Mouse (Mus musculus): ENCODE results near the gene Tfrc. TPM values are rescaled to one million over a fixed set of nuclear protein-coding genes. Genes with fewer than 3 reads are reported as not detected.

Gene Tfrc
- total RNA-seq (2021) = 10 to 100 TPM; 77.2 to 90.3 TPM

- intact Hi-C loops (cut with DNase I) = no loop called here
These were observed at the start of gene Tfrc for GRCm38 (mm10) chr16:32608712-32609400. TSS of gene Tfrc (plus strand) at chr16:32608920.

GRCm38 (mm10) chr16:32559493-32559892 lies 49.2 kb upstream of the Tfrc start:
- DNase-seq = no peak
- intact Hi-C loops (cut with DNase I) = no loop called here

More at GRCm38 (mm10) chr16:32608712-32609400, at the start of gene Tfrc:
- DNase-seq = peak; percentile 99

GRCm38 (mm10) chr16:32563056-32563793 lies 45.5 kb upstream of the Tfrc start:
- intact Hi-C loops (cut with DNase I) = no loop called here

GRCm38 (mm10) chr16:32567282-32567681 lies 41.4 kb upstream of the Tfrc start:
- DNase-seq = no peak
- intact Hi-C loops (cut with DNase I) = no loop called here

More at GRCm38 (mm10) chr16:32563056-32563793, 45.5 kb upstream of the Tfrc start:
- DNase-seq = no peak

GRCm38 (mm10) chr16:32568401-32568800 lies 40.3 kb upstream of the Tfrc start:
- DNase-seq = no peak
- intact Hi-C loops (cut with DNase I) = no loop called here

GRCm38 (mm10) chr16:32570042-32570441 lies 38.7 kb upstream of the Tfrc start:
- intact Hi-C loops (cut with DNase I) = no loop called here
- no peak for DNase-seq

- DNase-seq = no peak
- intact Hi-C loops (cut with DNase I) = no loop called here
These were observed 36.2 kb upstream of the Tfrc start for GRCm38 (mm10) chr16:32572528-32572927.

- DNase-seq = no peak
- intact Hi-C loops (cut with DNase I) = no loop called here
These were observed 22.2 kb upstream of the Tfrc start for GRCm38 (mm10) chr16:32586482-32586881.

- intact Hi-C loops (cut with DNase I) = no loop called here
- no peak for DNase-seq
These were observed 20.2 kb upstream of the Tfrc start for GRCm38 (mm10) chr16:32588568-32588967.

- DNase-seq = no peak
- intact Hi-C loops (cut with DNase I) = no loop called here
These were observed 17.2 kb upstream of the Tfrc start for GRCm38 (mm10) chr16:32591521-32591920.

GRCm38 (mm10) chr16:32593283-32593805 lies 15.4 kb upstream of the Tfrc start:
- no peak for DNase-seq
- intact Hi-C loops (cut with DNase I) = no loop called here

GRCm38 (mm10) chr16:32593916-32594315 lies 14.8 kb upstream of the Tfrc start:
- DNase-seq = no peak
- intact Hi-C loops (cut with DNase I) = no loop called here

GRCm38 (mm10) chr16:32594701-32595100 lies 14.0 kb upstream of the Tfrc start:
- no peak for DNase-seq
- intact Hi-C loops (cut with DNase I) = no loop called here

GRCm38 (mm10) chr16:32595142-32595855 lies 13.4 kb upstream of the Tfrc start:
- DNase-seq = no peak
- intact Hi-C loops (cut with DNase I) = no loop called here

GRCm38 (mm10) chr16:32597909-32598381 lies 10.8 kb upstream of the Tfrc start:
- intact Hi-C loops (cut with DNase I) = no loop called here
- DNase-seq = peak; percentile 66

GRCm38 (mm10) chr16:32599151-32599550 lies 9.6 kb upstream of the Tfrc start:
- no peak for DNase-seq
- intact Hi-C loops (cut with DNase I) = no loop called here

GRCm38 (mm10) chr16:32602193-32602685 lies 6.5 kb upstream of the Tfrc start:
- intact Hi-C loops (cut with DNase I) = no loop called here
- no peak for DNase-seq

- intact Hi-C loops (cut with DNase I) = no loop called here
- no peak for DNase-seq
These were observed 967 bp upstream of the Tfrc start for GRCm38 (mm10) chr16:32607562-32608343.

- intact Hi-C loops (cut with DNase I) = no loop called here
These were observed 392 bp upstream of the Tfrc start for GRCm38 (mm10) chr16:32608344-32608711.

GRCm38 (mm10) chr16:32609401-32609779 lies 670 bp downstream of the Tfrc start:
- intact Hi-C loops (cut with DNase I) = no loop called here
- no peak for DNase-seq

More at GRCm38 (mm10) chr16:32608344-32608711, 392 bp upstream of the Tfrc start:
- no peak for DNase-seq
